Mouse (Mus musculus) heart, postnatal 25 days (tissue): ENCODE measurements around the gene Josd1. TPM values are rescaled to one million over a fixed set of nuclear protein-coding genes. Genes with fewer than 3 reads are reported as not detected.

ENCODE experiments used
- DNase-seq: peaks from one replicate; pipeline ENCODE4 v3.0.0; 2022; ENCODE audit warnings: low spot score
- intact Hi-C: fragments of 180-260 bp; cut with DNase I; formaldehyde crosslinking; loops from one replicate; pipeline ENCODE4 v1.15.1; 2025
- total RNA-seq, 2 experiments: library from RNA; stranded (reverse); gene quantifications; 2 replicates each; pipeline ENCODE4 v1.2.3; 2021

Gene Josd1
- total RNA-seq, 2 experiments from 2014 or later: 23.6 to 26.4 TPM

DNA sequence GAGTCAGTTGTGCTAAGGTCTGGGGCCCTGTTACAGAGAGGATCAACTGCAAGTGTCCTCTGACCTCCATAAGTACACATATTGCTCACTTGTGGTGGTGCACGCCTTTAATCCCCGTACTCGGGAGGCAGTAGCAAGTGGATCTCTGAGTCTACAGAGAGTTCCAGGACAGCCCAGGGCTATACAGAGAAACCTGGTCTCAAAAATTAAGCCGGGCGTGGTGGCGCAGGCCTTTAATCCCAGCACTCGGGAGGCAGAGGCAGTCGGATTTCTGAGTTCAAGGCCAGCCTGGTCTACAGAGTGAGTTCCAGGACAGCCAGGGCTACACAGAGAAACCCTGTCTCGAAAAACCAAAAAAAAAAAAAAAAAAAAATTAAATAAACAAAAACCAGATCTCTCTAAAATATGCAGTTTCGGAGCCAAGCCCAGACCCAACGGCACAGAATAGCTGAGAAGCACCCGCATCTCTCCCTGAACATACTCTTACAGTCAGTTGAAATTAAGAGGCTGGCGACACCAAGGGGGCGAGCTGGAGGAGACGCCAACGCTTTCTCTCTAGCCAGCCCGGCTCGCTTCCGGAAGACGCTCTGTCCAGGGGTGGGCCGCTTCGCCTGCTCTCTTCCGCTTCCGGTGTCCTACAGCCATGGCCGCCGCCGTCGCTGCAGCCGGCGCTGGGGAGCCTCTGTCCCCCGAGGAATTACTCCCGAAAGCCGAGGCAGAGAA is 17.3 kb downstream of the Josd1 start, which contains the start of gene Tomm22:
Gene Tomm22, plus strand, starts transcription at position 613 of the 723 bp plus-strand sequence.
- intact Hi-C loops: no loop called here
- peak; percentile 80 for DNase-seq

DNA sequence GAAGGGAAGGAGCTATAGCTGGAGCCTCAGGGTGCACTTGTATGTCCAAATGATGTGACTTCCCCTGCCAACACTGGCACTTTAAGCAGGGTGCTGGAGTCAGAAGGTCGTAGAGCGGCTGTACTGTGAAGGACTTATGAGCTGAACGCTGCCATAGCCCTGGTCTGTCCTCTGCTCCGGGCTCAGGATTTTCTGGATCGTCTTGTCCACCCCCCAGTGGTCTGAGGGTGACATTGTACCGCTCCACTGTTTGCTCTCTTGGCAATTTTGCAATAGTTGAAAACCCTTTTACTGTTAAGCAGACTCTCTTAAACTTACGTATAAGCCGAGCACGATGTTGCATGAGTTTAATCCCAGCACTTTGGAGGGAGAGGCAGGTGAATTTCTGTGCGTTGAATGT is 18.5 kb downstream of the Josd1 start:
- no peak for DNase-seq

DNA sequence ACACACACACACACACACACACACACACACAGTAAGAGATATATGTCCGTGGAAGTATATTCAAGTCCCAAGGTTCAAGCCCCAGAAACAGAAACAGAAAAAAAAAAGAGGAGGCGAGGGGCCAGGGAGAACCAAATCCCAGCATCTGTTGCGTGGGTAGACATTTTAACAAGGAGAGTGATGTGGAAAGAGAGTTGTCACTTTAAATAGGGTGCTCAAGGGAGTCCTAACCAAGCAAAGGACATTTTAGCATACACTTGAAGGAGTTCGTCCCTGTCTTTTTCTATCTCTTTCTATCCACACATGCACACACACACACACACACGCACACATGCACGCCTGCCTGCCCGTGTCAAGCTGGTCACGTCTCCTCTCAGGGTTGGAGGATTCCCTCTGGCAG is 23.1 kb downstream of the Josd1 start:
- DNase-seq: no peak
- intact Hi-C loops: no loop called here

More for the DNA sequence above, 18.5 kb downstream of the Josd1 start:
- intact Hi-C loops: no loop called here

- DNase-seq: no peak
- intact Hi-C loops: no loop called here
Observed at GRCm38 (mm10) chr15:79661852-79662251, 25.9 kb downstream of the Josd1 start.

DNA sequence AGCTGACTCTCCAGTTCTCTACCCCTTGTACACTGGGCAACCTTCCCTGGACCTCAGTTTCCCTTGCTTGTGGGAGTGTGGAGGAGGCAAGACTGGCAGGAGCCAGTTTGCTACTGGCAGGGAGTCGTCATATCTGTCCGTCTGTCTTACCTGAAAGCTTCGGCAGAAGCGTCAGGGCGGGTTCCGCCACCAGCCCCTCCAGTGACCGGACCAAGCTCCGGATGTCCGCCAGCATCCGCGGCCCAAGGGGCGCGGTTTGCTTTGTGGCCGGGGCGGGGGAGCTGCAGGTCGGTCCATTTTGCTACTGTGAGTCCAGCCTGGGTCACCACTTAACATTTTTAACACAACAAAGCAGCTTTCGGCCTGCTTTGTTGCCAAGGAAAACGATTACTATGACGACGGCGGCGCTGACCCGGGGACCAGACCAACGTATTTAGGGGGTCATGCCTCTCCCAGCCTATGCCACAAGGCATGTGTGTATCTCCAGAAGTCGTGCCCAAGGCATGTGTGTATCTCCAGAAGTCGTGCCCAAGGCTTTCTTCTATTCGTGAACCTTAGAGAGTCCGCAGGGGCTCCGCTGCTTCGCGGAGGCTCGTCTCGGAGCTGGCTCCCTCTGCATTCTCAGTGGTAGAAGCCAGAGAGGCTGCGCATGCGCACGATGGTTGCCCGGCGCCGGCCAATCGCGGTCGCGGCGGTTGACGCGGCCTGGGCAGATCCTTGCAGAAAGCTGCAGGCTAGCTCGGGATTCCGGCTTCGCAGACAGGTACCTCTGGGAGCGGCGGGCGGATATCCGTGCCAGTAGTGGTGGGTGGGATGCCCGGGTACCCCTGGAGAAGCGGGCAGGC is 29.0 kb downstream of the Josd1 start, which contains the start of the genes Fam227a and Cby1:
Gene Fam227a, minus strand, starts transcription at position 426 of the 845 bp plus-strand sequence.
Gene Cby1, plus strand, starts transcription at position 669 of the 845 bp plus-strand sequence.
- peak; percentile 91 for DNase-seq
- intact Hi-C loops: loop anchor here (5.0 kb wide), 1 partner anchor 69 kb away; no protein-coding TSS in a partner anchor

DNA sequence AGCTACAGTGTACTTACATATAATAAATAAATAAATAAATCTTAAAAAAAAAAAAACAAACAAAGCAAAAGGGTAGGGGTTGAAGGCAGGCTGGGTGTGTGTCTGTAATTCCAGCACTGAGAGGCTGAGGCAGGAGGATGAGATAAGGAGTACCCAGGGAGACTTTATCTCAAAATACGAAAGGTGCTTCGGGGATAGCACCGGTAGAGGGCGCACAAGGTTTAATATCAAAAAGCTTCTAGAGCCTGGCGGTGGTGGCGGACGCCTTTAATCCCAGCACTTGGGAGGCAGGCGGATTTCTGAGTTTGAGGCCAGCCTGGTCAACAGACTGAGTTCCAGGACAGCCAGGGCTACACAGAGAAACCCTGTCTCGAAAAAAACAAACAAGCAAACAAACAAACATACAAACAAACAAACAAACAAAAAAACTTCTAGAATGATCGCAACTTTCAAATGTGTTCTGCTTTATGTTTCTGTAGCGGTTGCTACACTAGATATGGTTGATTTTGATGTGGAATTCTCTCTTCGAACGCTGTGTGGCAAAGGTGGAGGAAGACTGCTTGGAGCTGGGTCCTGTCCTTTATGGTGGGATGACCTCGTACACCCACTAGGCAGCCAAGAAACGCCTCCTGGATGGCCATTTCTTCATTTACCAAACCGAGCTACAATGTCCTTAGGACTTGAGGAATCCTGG is 29.7 kb downstream of the Josd1 start:
- intact Hi-C loops: loop anchor here (5.0 kb wide), 1 partner anchor 69 kb away; no protein-coding TSS in a partner anchor
- peak; percentile 54 for DNase-seq

DNA sequence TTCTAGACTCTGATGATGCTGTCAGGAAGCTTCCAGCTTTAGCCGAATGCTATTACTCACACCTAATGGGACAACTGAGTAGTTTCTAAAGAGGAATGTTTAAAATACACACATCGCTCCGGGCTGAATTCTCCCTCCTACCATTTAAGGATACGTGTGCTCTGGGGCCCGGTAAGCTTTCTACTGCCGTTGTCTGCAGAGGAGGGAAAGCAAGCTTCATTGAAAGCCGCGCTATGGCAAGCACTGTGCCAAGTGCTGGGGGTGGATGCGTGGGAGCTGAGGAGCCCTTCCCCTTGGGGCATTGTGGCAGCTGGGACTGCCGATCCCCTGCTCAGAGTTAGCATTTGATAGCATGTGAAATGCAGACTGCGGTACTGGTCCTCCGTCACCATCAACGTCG is 31.3 kb downstream of the Josd1 start:
- intact Hi-C loops: loop anchor here (5.0 kb wide), 1 partner anchor 71 kb away; no protein-coding TSS in a partner anchor
- DNase-seq: no peak

DNA sequence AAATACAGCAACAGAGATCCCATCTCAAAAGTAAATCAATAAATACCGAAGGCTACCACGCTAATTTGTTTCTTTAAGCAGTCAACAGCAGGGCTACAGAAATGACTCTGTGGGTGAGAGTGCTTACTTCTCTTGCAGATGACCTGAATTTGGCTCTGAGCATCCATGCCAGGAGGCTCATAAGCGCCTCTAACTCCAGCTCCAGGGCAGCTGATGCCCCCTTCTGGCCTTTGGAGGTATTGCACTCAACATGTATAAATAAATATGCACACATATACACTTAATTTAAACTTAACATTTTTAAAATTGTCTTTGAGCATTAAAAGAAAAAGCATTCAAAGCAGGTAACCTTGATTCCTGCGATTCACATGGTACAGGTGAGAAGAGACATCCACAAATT is 36.2 kb downstream of the Josd1 start:
- intact Hi-C loops: no loop called here
- DNase-seq: no peak

DNA sequence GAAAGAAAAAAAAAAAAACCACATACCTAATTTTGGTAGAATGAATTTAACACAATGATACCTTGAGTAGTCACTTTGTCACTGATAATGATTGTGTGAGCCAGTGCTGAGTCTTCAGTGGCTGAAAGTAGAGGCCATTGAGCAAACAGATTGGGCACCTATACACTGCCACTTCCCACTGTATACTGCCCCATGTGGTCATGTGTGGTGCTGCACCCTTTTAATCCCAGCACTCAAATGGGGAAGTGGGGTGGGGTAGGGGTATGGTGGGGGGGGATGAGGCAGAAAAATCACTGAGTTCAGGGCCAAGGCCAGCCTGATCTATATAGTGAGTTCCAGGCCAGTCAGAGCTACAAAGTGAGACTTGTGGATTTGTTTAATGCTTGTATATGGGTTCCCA is 37.1 kb downstream of the Josd1 start:
- intact Hi-C loops: no loop called here
- DNase-seq: no peak

GRCm38 (mm10) chr15:79648130-79648529 is 39.6 kb downstream of the Josd1 start:
- no peak for DNase-seq
- intact Hi-C loops: no loop called here

GRCm38 (mm10) chr15:79645483-79645882 is 42.2 kb downstream of the Josd1 start:
- no peak for DNase-seq

DNA sequence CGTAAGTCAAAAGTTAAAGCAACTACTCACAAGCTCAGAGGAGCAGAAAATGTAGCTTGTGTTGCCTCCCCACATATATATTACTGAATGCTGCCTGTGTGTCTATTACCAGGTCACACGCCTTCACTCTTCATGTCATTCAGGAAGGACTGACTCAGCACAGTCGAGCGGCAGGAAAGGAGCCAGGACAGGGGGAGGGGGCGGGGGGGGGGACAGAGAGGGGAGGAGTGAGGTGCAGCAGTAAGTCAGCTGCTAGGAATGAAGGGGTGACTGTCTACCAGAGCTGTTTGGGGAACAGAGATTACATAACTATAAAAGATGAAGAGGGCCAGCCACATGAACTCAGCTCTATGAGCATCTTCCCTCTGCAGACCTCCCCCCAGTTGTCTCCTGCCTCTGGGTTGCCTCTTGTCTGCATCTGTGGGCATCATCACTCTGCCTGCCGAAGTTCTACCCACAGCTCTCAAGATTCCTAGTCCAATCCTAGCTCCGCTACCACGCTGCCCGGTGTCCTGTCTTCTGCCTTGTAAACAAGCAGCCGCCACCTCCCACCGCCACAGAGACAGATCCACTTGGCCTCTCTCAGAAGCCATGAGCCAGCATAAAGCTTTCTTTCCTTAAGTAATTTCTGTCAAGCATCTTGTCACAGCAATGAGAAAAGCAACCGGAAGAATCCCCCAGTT is 46.4 kb downstream of the Josd1 start:
- DNase-seq: no peak
- intact Hi-C loops: no loop called here

More at GRCm38 (mm10) chr15:79645483-79645882, 42.2 kb downstream of the Josd1 start:
- intact Hi-C loops: no loop called here

DNA sequence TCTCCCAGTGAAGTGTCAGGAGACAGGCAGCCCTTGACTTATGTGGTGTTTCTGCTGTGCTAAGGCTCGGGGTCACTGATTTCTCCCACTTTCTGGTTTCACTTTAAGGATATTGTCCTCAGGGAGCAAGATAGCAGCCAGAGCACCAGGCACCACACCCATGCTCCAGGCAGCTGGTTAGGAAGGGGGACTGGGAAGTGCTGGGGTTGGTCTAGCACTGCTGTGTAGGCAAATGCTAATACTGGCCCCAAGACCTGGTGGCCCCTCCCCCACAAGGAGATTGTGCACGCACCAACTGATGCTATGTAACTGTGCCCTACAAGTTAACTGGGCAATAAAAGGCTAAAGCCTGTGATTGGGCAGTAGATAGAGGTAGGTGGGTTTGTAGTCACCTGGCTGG is 57.2 kb downstream of the Josd1 start:
- no peak for DNase-seq
- intact Hi-C loops: no loop called here

Other genes with a start within 250 kb of the Josd1 start
- gene Csnk1e, start 232.4 kb downstream of the Josd1 start, total RNA-seq: 10 to 100 TPM; 48.4 to 54.0 TPM
- gene Kcnj4, start 182.7 kb downstream of the Josd1 start, total RNA-seq: not detected
- 1 to 10 TPM; 7.6 to 8.2 TPM for gene Kdelr3, start 171.5 kb downstream of the Josd1 start, total RNA-seq
- 100 to 1,000 TPM in 1 of 2 experiments, 10 to 100 TPM in 1; 96.7 to 105 TPM for gene Ddx17, start 141.2 kb downstream of the Josd1 start, total RNA-seq
- under 1 TPM in 1 of 2 experiments, not detected in 1; 0.10 TPM for gene Dmc1, start 82.8 kb downstream of the Josd1 start, total RNA-seq
- gene Fam227a, start 29.0 kb downstream of the Josd1 start, total RNA-seq: 1 to 10 TPM in 1 of 2 experiments, under 1 TPM in 1; 0.84 to 1.3 TPM
- gene Cby1, start 28.7 kb downstream of the Josd1 start, total RNA-seq: 10 to 100 TPM; 22.9 to 25.9 TPM
- gene Tomm22, start 17.1 kb downstream of the Josd1 start, total RNA-seq: 100 to 1,000 TPM; 120 to 122 TPM
- 10 to 100 TPM; 27.2 to 31.8 TPM for gene Gtpbp1, start 2.9 kb upstream of the Josd1 start, total RNA-seq
- gene Sun2, start 54.6 kb upstream of the Josd1 start, total RNA-seq: 10 to 100 TPM; 79.3 to 80.7 TPM
- 10 to 100 TPM; 20.5 to 22.9 TPM for gene Dnal4, start 89.9 kb upstream of the Josd1 start, total RNA-seq
- gene Nptxr, start 116.8 kb upstream of the Josd1 start, total RNA-seq: 1 to 10 TPM; 1.5 to 1.8 TPM
- gene Npcd, start 146.3 kb upstream of the Josd1 start, total RNA-seq: under 1 TPM in 1 of 2 experiments, not detected in 1; 0.26 TPM
- 10 to 100 TPM; 27.9 to 33.5 TPM for gene Cbx6, start 146.8 kb upstream of the Josd1 start, total RNA-seq
- 1 to 10 TPM; 6.3 to 6.4 TPM for gene Apobec3, start 203.7 kb upstream of the Josd1 start, total RNA-seq